Mouse (Mus musculus) CH12.LX (cell line): Measurements from ENCODE around the gene Arhgef25.

ENCODE experiments used
- CTCF ChIP-seq, 2 experiments: IDR thresholded peaks in 1 of 2; conservative IDR thresholded peaks in 1 of 2; 2 replicates each; pipeline ENCODE4 v1.5.1; 2011 to 2012; ENCODE audit warnings: low read depth in 2 of 2, low read length in 2 of 2, improper control_type of control experiment in 1 of 2, inconsistent platforms in 1 of 2, mild to moderate bottlenecking in 1 of 2, moderate library complexity in 1 of 2
- KAT2A ChIP-seq: IDR thresholded peaks from 2 replicates; pipeline ENCODE4 v1.6.1; 2012; ENCODE audit warnings: low read length, improper control_type of control experiment, inconsistent platforms; ENCODE audit not compliant: insufficient replicate concordance
- MYC ChIP-seq: IDR thresholded peaks from 2 replicates; pipeline ENCODE4 v1.6.1; 2011; ENCODE audit warnings: low read depth, mild to moderate bottlenecking, improper control_type of control experiment, low read length
- POLR2A ChIP-seq: IDR thresholded peaks from 2 replicates; pipeline ENCODE4 v1.6.1; 2011; ENCODE audit warnings: low read depth, mild to moderate bottlenecking, improper control_type of control experiment, low read length
- SIN3A ChIP-seq: IDR thresholded peaks from 2 replicates; pipeline ENCODE4 v1.6.1; 2012; ENCODE audit warnings: low read length, improper control_type of control experiment, inconsistent platforms
- TCF12 ChIP-seq: IDR thresholded peaks from 2 replicates; pipeline ENCODE4 v1.6.1; 2014; ENCODE audit warnings: low read depth, mild to moderate bottlenecking, inconsistent platforms, low read length, improper control_type of control experiment
- UBTF ChIP-seq: IDR thresholded peaks from 2 replicates; pipeline ENCODE4 v1.6.1; 2012; ENCODE audit warnings: low read depth, mild to moderate bottlenecking, inconsistent platforms, low read length, improper control_type of control experiment, moderate library complexity

GRCm38 (mm10) chr10:127171631-127172200 lies 18.2 kb downstream of the Arhgef25 start:
- TF ChIP-seq UBTF: no peak
- no peak for TF ChIP-seq CTCF (conservative IDR thresholded peaks at IDR 0.05 in 1 of 2, IDR thresholded peaks at IDR 0.05 in 1 of 2; ENCODE audit: low read depth in 2 of 2, low read length in 2 of 2)
- TF ChIP-seq KAT2A: no peak
- no peak for TF ChIP-seq POLR2A
- no peak for TF ChIP-seq MYC
- no peak for TF ChIP-seq SIN3A
- no peak for TF ChIP-seq TCF12
